Mouse (Mus musculus): ENCODE measurements at regions not wholly inside any gene's neighbourhood (a gene's known extent, or its start where the extent isn't known, plus 50 kb on each side); places are given as distances from the start of the nearest gene placed in this dataset.

GRCm38 (mm10) chr11:113091901-113092568 lies 310.0 kb downstream of the Sox9 start:
- no peak for DNase-seq (ENCODE audit: low spot score)

GRCm38 (mm10) chr11:113093895-113094445 lies 311.9 kb downstream of the Sox9 start:
- no peak for DNase-seq (ENCODE audit: low spot score)

DNA sequence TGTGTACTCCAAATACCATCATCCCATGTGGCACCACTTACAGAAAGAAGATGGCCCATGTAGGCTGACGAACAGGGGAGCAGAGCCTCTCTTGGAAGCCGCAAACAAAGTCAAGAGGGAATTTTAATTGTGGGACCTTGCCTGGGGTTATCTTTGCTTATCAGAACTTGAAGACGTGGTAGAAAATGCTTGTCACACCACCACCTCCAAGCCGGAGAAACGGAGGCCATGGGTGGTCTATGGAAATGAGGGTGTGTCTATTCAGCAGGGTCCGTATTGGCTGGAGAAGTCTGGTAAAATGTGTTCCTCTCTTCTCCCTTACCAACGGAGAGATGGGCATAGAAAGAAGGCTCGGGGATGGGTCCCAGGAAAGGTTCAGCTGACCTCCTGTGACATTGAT lies 313.6 kb downstream of the Sox9 start:
- DNase-seq (ENCODE audit: low spot score), result no peak

- DNase-seq (ENCODE audit: low spot score), result no peak
Observed at GRCm38 (mm10) chr11:113096209-113096608, 314.2 kb downstream of the Sox9 start.

DNA sequence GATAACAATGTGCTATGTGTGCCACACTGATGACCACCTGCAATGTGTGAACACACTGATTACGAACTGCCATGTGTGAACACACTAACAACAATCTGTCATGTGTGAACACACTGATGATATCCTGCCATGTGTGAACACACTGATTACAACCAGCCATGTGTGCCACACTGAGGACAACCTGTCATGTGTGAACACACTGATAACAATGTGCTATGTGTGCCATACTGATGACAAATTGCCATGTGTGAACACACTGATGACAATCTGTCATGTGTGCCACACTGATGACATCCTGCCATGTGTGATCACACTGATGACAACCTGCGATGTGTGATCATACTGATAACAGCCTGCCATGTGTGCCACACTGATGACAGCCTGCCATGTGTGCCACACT lies 316.3 kb downstream of the Sox9 start:
- DNase-seq (ENCODE audit: low spot score), result no peak

DNA sequence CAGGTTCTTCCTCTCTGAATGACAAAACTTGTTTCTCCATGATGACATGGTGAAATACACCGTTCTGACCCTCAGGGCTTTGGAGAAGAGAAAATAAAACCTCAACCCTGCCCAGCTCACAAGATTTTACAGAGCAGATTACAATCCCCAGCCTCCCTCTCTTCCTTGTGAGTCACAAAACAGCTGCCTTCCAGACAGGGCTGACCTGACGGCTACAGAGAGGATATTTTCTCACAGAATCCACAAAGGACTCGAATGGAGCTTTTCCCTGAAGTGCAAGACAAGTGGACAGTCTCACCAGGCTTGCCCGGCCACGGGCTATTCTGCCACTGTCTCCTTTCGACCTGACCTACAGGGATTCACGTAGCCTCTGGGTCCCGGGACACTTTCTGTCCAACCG lies 318.8 kb downstream of the Sox9 start:
- DNase-seq (ENCODE audit: low spot score), result peak; percentile 16

- DNase-seq (ENCODE audit: low spot score), result no peak
Observed at GRCm38 (mm10) chr11:113101534-113101933, 319.5 kb downstream of the Sox9 start.

GRCm38 (mm10) chr11:113103161-113103845 lies 321.3 kb downstream of the Sox9 start:
- no peak for DNase-seq (ENCODE audit: low spot score)

DNA sequence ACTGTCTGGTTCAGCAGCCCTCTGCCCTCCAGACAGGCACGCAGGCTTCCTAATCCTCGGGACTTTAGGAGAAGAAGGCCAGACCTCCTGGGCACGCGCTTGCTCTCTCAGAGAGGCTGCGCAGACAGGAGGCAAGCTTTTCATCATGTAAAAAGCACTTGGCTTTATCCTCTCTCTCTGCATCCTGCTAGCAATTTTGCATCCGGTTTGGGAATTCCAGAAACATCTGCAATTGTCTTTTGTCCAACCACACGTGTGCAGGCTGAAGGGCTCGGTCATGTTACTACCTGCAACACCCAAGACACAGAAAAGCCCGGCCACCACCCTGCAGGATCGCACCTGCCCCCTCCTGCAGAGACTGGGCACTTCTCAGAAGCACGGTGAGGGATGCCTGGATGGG lies 323.3 kb downstream of the Sox9 start:
- DNase-seq (ENCODE audit: low spot score), result no peak

DNA sequence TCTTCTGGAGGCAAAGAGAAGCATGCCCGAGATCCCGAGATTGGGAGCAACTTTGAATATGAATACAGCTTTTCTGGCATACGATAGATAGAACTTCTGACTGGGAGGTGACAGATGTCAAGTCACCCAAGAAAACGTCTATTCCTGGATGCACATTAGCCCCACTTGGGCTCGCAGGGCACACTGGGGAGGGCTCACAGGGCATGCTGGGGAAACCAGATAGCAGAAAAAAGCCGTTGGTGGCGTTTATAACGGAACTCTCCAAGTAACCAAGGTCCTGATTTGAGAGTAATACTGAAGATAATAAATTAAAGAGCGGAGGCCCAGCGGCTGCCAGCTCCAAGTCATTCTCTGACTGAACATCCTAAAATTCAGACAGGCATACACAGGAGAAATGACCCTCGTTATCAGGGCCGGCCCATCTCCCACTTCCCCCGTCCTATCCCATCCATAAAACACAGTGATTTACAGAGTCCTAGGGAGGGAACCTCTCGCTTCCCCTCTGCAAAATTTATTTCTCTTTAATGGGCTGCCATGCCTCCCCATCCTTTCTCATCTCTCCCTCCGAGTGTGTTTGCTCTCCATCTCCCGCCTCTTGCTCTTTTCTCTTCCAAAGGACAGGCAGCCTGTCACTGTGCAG lies 325.3 kb downstream of the Sox9 start:
- DNase-seq (ENCODE audit: low spot score), result no peak

GRCm38 (mm10) chr11:113107966-113108699 lies 326.1 kb downstream of the Sox9 start:
- DNase-seq (ENCODE audit: low spot score), result no peak

- DNase-seq (ENCODE audit: low spot score), result peak; percentile 23
Observed at GRCm38 (mm10) chr11:113109096-113109495, 327.1 kb downstream of the Sox9 start.

DNA sequence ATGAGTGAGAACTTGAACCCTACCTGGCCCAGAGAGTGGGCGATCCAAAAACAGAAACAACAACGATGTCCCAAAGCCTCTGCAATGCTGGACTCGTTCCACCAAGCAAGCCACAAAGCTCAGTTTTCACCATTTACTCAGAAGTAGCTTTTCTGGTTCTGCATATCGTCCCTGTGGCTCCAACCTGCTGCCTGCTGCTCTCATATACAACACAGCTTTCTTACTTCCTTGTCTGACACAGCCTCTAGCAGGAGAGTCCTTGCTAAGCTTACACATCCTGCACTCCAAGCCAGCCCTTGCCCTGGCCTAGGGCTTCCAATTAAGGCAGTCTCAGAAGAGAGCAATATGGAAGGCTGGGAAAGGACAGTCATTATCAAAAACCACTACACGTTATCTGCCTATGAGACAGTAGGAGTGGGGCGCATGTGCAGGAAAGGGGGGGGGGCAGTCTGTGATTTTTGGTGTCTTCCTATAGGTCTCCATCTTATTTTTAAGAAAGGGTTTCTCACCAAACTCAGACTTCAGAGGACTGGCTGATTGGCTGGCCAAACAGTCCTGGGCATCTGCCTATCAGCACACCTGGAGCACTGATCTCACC lies 331.3 kb downstream of the Sox9 start:
- DNase-seq (ENCODE audit: low spot score), result no peak

- DNase-seq (ENCODE audit: low spot score), result no peak
Observed at GRCm38 (mm10) chr11:113117179-113117898, 335.3 kb downstream of the Sox9 start.

GRCm38 (mm10) chr11:113120570-113120969 lies 338.5 kb downstream of the Sox9 start:
- DNase-seq (ENCODE audit: low spot score), result no peak

DNA sequence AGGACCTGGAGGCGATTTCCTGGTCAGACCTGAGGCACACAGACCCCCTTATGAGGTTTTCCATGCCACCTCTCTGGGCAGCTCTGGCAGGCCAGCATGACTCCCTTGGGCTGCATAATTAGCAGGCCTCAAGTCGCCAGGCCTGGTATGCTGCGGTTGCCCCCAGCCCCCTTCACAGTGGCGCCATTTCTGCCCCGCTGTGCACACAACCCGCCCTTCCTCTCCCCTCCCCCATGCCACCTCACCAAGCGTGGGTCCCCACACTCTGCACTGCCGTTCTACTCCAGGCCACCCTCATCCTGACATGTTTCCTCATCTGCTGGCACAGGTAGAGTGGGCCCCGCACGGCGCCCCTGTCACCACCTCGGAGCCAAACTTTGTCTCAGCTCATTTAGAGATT lies 339.3 kb downstream of the Sox9 start:
- DNase-seq (ENCODE audit: low spot score), result no peak

DNA sequence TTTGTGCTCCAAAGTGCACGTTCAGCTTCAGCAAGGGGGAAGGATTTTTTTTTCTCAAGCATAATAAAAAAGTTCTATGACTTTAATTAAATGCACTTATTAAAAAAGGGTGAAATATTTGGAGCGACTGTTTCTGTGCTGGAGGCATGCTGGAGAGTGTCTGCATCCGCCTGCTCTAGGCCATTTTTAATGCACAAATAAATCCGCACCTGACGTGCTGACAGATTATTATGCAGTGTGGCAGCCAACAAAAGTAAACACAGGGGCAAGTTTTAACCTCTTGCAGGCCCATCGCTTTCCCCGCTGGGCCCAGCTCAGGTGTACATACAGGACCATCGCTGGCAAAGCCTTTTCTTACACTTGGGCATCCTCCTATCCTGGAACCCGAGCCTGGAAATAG lies 340.1 kb downstream of the Sox9 start:
- no peak for DNase-seq (ENCODE audit: low spot score)

DNA sequence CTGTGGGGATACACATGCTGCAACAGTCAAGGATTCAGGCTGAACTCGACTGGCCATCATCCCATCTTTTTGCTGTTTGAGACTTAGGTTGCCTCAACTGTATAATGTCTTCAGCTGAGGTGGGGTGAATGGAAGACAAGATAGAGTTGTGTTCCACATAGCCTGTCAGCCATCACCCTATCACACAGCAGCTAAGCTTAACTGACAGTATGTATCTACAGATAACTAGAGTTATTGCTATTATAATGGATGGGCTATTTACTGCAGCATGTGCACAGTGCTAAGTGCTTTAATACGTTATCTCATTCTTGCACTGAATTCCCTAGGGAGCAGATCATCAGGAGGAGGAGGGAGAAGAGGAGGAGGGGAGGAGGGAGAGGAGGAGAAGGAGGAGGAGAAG lies 340.9 kb downstream of the Sox9 start:
- DNase-seq (ENCODE audit: low spot score), result no peak

DNA sequence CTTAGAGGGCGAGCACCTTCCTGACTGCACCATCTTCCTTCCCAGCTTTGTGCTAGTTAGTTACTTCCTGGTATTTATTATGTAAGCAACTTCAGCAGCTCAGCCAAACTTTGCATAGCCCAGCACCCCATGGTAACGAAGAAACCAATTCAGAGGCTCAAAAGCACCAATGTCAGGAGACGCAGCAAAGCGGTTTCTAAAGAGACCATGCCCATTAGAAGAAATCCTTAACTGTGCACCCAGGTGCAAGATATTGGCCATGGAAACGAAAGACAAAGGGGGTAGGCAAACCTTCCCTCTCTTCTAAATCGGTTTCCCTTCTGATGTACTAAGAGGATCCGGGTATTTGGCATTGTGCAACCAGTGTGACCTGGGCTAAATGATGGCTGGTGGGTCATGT lies 343.8 kb downstream of the Sox9 start:
- no peak for DNase-seq (ENCODE audit: low spot score)

- no peak for DNase-seq (ENCODE audit: low spot score)
Observed at GRCm38 (mm10) chr11:113129192-113129591, 347.2 kb downstream of the Sox9 start.

- DNase-seq (ENCODE audit: low spot score), result no peak
Observed at GRCm38 (mm10) chr11:113129975-113130374, 348.0 kb downstream of the Sox9 start.
